Mouse (Mus musculus): ENCODE data around the gene B230219D22Rik. TPM values are rescaled to one million over a fixed set of nuclear protein-coding genes. Genes with fewer than 3 reads are reported as not detected.

The B230219D22Rik gene
- 17.7 and 20.2 TPM in 2 replicates for polyA plus RNA-seq (2015; fragmentation: Nextera tagmentation; extraction: Ambion mirVana)

GRCm38 (mm10) chr13:55692535-55693242, at the start of gene B230219D22Rik:
Gene B230219D22Rik, plus strand, starts transcription at chr13:55693124.

GRCm38 (mm10) chr13:55714501-55715166, 21.7 kb downstream of the B230219D22Rik start, which contains the start of gene Txndc15:
Gene Txndc15, plus strand, starts transcription at chr13:55714650.

DNA sequence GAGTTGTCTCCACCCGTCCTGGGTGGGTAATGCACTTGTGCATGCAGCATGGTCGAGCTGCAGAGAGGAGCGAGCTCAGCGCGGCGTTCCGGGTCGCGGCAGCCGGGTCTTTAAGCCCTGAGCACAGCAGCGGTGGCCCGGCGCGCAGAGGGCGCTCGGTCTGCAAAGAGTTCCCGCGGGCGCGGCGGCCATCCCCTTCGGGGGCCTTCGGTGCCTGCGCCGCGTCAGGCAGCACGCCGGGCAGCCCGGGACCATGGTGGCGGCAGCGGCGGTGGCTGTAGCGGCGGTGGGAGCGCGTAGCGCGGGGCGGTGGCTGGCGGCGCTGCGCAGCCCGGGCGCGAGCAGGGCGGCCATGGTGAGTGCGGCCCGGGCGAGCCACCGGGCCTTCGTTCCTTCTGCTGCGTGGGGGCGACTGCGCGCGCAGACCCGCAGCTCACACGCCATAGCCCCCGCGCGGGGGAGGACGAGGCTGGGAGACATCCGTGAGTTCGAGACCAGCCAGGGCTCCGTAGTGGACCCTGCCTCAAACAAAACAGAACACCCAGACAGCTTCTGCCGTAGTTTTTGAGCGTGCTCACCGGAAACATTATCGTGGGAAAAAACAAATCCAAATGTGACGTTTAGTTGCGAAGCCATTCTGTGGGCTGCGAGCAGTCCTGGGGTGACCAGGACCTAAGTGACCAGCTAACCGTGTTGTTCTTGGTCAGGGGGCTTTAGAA, 34.4 kb downstream of the B230219D22Rik start, which contains the start of gene Pcbd2:
Pcbd2 (plus strand) TSS at position 249 of the 719 bp plus-strand sequence.

Other genes starting within 250 kb of the B230219D22Rik start
- gene Grk6, start 248.1 kb upstream of the B230219D22Rik start, polyA plus RNA-seq (2015; fragmentation: Nextera tagmentation; extraction: Ambion mirVana): 32.7 and 40.8 TPM in 2 replicates
- 0.14 and 0.28 TPM in 2 replicates for gene Prr7, start 228.9 kb upstream of the B230219D22Rik start, polyA plus RNA-seq (2015; fragmentation: Nextera tagmentation; extraction: Ambion mirVana)
- 16.3 and 20.8 TPM in 2 replicates for gene Dbn1, start 205.0 kb upstream of the B230219D22Rik start, polyA plus RNA-seq (2015; fragmentation: Nextera tagmentation; extraction: Ambion mirVana)
- gene Pdlim7, start 179.4 kb upstream of the B230219D22Rik start, polyA plus RNA-seq (2015; fragmentation: Nextera tagmentation; extraction: Ambion mirVana): 37.8 and 45.4 TPM in 2 replicates
- gene Dok3, start 163.8 kb upstream of the B230219D22Rik start, polyA plus RNA-seq (2015; fragmentation: Nextera tagmentation; extraction: Ambion mirVana): 36.9 and 49.7 TPM in 2 replicates
- 29.2 and 35.3 TPM in 2 replicates for gene Ddx41, start 156.5 kb upstream of the B230219D22Rik start, polyA plus RNA-seq (2015; fragmentation: Nextera tagmentation; extraction: Ambion mirVana)
- 15.4 and 18.8 TPM in 2 replicates for gene Fam193b, start 122.0 kb upstream of the B230219D22Rik start, polyA plus RNA-seq (2015; fragmentation: Nextera tagmentation; extraction: Ambion mirVana)
- gene Tmed9, start 119.4 kb upstream of the B230219D22Rik start, polyA plus RNA-seq (2015; fragmentation: Nextera tagmentation; extraction: Ambion mirVana): 68.1 and 69.0 TPM in 2 replicates
- gene B4galt7, start 93.2 kb upstream of the B230219D22Rik start, polyA plus RNA-seq (2015; fragmentation: Nextera tagmentation; extraction: Ambion mirVana): 7.9 and 9.8 TPM in 2 replicates
- gene Caml, start 70.1 kb upstream of the B230219D22Rik start, polyA plus RNA-seq (2015; fragmentation: Nextera tagmentation; extraction: Ambion mirVana): 25.8 and 31.1 TPM in 2 replicates
- 25.3 and 27.0 TPM in 2 replicates for gene Ddx46, start 58.1 kb upstream of the B230219D22Rik start, polyA plus RNA-seq (2015; fragmentation: Nextera tagmentation; extraction: Ambion mirVana)
- 31.5 and 33.1 TPM in 2 replicates for gene Txndc15, start 21.5 kb downstream of the B230219D22Rik start, polyA plus RNA-seq (2015; fragmentation: Nextera tagmentation; extraction: Ambion mirVana)
- 52.6 and 57.8 TPM in 2 replicates for gene Pcbd2, start 34.2 kb downstream of the B230219D22Rik start, polyA plus RNA-seq (2015; fragmentation: Nextera tagmentation; extraction: Ambion mirVana)
- 0.10 and 0.30 TPM in 2 replicates for gene Catsper3, start 91.4 kb downstream of the B230219D22Rik start, polyA plus RNA-seq (2015; fragmentation: Nextera tagmentation; extraction: Ambion mirVana)
- gene Pitx1, start 143.1 kb downstream of the B230219D22Rik start, polyA plus RNA-seq (2015; fragmentation: Nextera tagmentation; extraction: Ambion mirVana): 0.18 and 0.38 TPM in 2 replicates